Mouse (Mus musculus) intestine, embryonic 14.5 days (tissue): ENCODE results near the gene Xrn2. TPM values are rescaled to one million over a fixed set of nuclear protein-coding genes. Genes with fewer than 3 reads are reported as not detected.

Experiments
- ATAC-seq: fragments of 200-750 bp; cut with Nextera tagmentation; replicated peaks from 2 replicates; pipeline ENCODE4 v1.8.0; 2017; ENCODE audit warnings: low read depth, moderate number of reproducible peaks, moderate TSS enrichment, moderate library complexity; ENCODE audit not compliant: low FRiP score, low TSS enrichment
- DNase-seq: peaks from one replicate; pipeline ENCODE4 v3.0.0-alpha.2; 2018; ENCODE audit warnings: low spot score
- H3K27ac ChIP-seq: fragments of 300-500 bp; sonication (generic); 2 replicates; pipeline ENCODE4 v1.5.1; 2014; ENCODE audit warnings: low read depth, mild to moderate bottlenecking, control low read depth
- H3K27me3 ChIP-seq: fragments of 300-500 bp; sonication (generic); replicated peaks from 2 replicates; pipeline ENCODE4 v1.6.1; 2014; ENCODE audit warnings: low read length, control low read depth; ENCODE audit not compliant: control insufficient read depth, insufficient read depth
- H3K36me3 ChIP-seq: fragments of 300-500 bp; sonication (generic); 2 replicates; pipeline ENCODE4 v1.6.1; 2014; ENCODE audit warnings: low read length, control low read depth; ENCODE audit not compliant: control insufficient read depth, insufficient read depth
- H3K4me1 ChIP-seq: fragments of 300-500 bp; sonication (generic); replicated peaks from 2 replicates; pipeline ENCODE4 v1.6.1; 2014; ENCODE audit warnings: low read length, control low read depth, mixed read lengths; ENCODE audit not compliant: control insufficient read depth, insufficient read depth
- H3K4me2 ChIP-seq: fragments of 300-500 bp; sonication (generic); 2 replicates; pipeline ENCODE4 v1.6.1; 2014; ENCODE audit warnings: low read length
- H3K4me3 ChIP-seq: fragments of 300-500 bp; sonication (generic); 2 replicates; pipeline ENCODE4 v1.5.1; 2014; ENCODE audit warnings: low read depth, low read length, control low read depth, mixed read lengths
- H3K9ac ChIP-seq: fragments of 300-500 bp; sonication (generic); 2 replicates; pipeline ENCODE4 v1.6.1; 2014; ENCODE audit warnings: mild to moderate bottlenecking, low read length
- H3K9me3 ChIP-seq: fragments of 300-500 bp; sonication (generic); 2 replicates; pipeline ENCODE4 v1.6.1; 2016; ENCODE audit warnings: low read length, control low read depth; ENCODE audit not compliant: control insufficient read depth
- WGBS: fragments of 180-500 bp; shearing (Covaris S2); extraction: QIAGEN DNeasy Blood & Tissue Kit; methylation state at CpG from one replicate; pipeline ENCODE4 v1.1.7; 2014; 5-methylcytosine and 5-hydroxymethylcytosine counted together
- polyA plus RNA-seq: library from polyadenylated mRNA; unstranded; fragments of >200 nt; fragmentation: Nextera tagmentation; extraction: Ambion mirVana; gene quantifications from 2 replicates; pipeline ENCODE4 v1.2.1, GENCODE M21; 2014

The Xrn2 gene
- polyA plus RNA-seq, 1 experiment from 2014 or later, result 96.2 TPM

DNA sequence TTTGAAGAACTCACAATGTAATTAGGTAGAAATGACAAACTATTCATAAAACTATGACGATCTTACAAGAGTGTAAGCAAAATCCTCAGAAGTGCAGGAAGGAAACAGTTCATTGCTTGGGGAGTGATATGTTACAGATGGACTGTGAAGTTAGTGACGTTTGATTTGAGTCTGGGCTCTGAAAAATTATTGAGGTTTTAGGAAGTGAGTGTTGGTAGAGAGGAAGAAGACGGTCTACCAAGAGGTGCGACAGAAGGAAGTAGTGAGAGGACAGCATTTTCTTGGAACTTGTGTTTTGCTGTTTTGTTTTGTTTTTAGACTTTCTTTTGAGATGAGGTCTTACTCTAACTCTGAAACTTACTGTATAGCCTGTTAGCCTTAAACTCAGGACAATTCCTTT, 10.8 kb downstream of the Xrn2 start:
- H3K27ac ChIP-seq, result no peak overlapping the region
- no peak for DNase-seq
- ATAC-seq, result no peak
- no peaks in the 10 kb centered on the region for H3K9me3 ChIP-seq
- no peak overlapping the region for H3K9ac ChIP-seq
- no peak overlapping the region for H3K4me2 ChIP-seq
- no peaks in the 10 kb centered on the region for H3K27me3 ChIP-seq
- WGBS, result 81% methylated on average over 4 of the region's 4 CpGs
- H3K4me1 ChIP-seq, result no peaks in the 10 kb centered on the region
- H3K4me3 ChIP-seq, result no peak overlapping the region
- H3K36me3 ChIP-seq, result peaks cover 40% of the 10 kb centered on the region

GRCm38 (mm10) chr2:147033065-147033464, 20.3 kb downstream of the Xrn2 start:
- Histone ChIP-seq H3K9ac (no peak overlapping the region), H3K4me3 (no peak overlapping the region), H3K36me3 (peaks cover 79% of the 10 kb centered on the region), H3K4me1 (no peaks in the 10 kb centered on the region), H3K27me3 (no peaks in the 10 kb centered on the region), H3K27ac (no peak overlapping the region), H3K9me3 (no peaks in the 10 kb centered on the region), H3K4me2 (no peak overlapping the region)
- no peak for ATAC-seq
- no peak for DNase-seq
- 70% methylated on average over 2 of the region's 2 CpGs for WGBS

GRCm38 (mm10) chr2:147035864-147036263, 23.1 kb downstream of the Xrn2 start:
- 87% methylated on average over 2 of the region's 2 CpGs for WGBS
- no peak for ATAC-seq

DNA sequence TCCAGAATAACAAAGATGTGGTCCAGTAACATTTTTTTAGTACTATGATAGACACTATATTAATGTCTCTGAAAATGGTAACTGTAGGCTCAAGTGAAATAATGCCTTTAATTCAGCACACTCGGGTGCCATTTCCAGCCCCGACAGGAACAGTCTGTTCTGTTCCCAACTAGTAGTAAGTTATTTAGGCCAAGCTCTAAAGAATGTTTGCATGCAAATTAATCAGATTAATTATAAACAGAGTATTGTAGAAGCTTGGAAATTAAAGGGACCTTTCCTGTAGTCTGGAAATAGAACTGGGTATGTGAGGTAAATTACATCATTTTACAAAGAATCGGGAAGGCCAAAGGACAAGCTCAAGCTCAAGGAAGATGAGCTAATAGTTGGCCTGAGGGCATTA, 34.3 kb downstream of the Xrn2 start:
- DNase-seq, result no peak
- Histone ChIP-seq H3K9me3 (no peaks in the 10 kb centered on the region), H3K27me3 (no peaks in the 10 kb centered on the region), H3K36me3 (peaks cover 80% of the 10 kb centered on the region), H3K4me3 (no peak overlapping the region), H3K27ac (no peak overlapping the region), H3K9ac (no peak overlapping the region), H3K4me2 (no peak overlapping the region), H3K4me1 (no peaks in the 10 kb centered on the region)
- no peak for ATAC-seq
- WGBS, result 94% methylated on average over 3 of the region's 3 CpGs

More at GRCm38 (mm10) chr2:147035864-147036263, 23.1 kb downstream of the Xrn2 start:
- no peak overlapping the region for H3K4me3 ChIP-seq
- H3K4me1 ChIP-seq, result no peaks in the 10 kb centered on the region
- H3K9ac ChIP-seq, result no peak overlapping the region
- no peak overlapping the region for H3K4me2 ChIP-seq
- peaks cover 75% of the 10 kb centered on the region for H3K36me3 ChIP-seq
- no peaks in the 10 kb centered on the region for H3K27me3 ChIP-seq
- DNase-seq, result no peak
- H3K27ac ChIP-seq, result no peak overlapping the region
- H3K9me3 ChIP-seq, result no peaks in the 10 kb centered on the region

GRCm38 (mm10) chr2:147053229-147053892, 40.6 kb downstream of the Xrn2 start:
- H3K4me3 ChIP-seq, result no peak overlapping the region
- H3K27ac ChIP-seq, result no peak overlapping the region
- DNase-seq, result no peak
- peaks cover 78% of the 10 kb centered on the region for H3K36me3 ChIP-seq
- no peak overlapping the region for H3K4me2 ChIP-seq
- H3K27me3 ChIP-seq, result no peaks in the 10 kb centered on the region
- no peaks in the 10 kb centered on the region for H3K4me1 ChIP-seq
- ATAC-seq, result no peak
- no peak overlapping the region for H3K9ac ChIP-seq
- 82% methylated on average over 2 of the region's 2 CpGs for WGBS
- no peaks in the 10 kb centered on the region for H3K9me3 ChIP-seq

- H3K9me3 ChIP-seq, result no peaks in the 10 kb centered on the region
- 85% methylated on average over 1 of the region's 1 CpGs for WGBS
- no peak overlapping the region for H3K4me2 ChIP-seq
- no peak overlapping the region for H3K4me3 ChIP-seq
- no peaks in the 10 kb centered on the region for H3K27me3 ChIP-seq
- H3K27ac ChIP-seq, result no peak overlapping the region
- no peak overlapping the region for H3K9ac ChIP-seq
- ATAC-seq (no peak), DNase-seq (no peak)
- H3K36me3 ChIP-seq, result peaks cover 65% of the 10 kb centered on the region
- H3K4me1 ChIP-seq, result no peaks in the 10 kb centered on the region
These were observed 54.9 kb downstream of the Xrn2 start for GRCm38 (mm10) chr2:147067480-147068246.

DNA sequence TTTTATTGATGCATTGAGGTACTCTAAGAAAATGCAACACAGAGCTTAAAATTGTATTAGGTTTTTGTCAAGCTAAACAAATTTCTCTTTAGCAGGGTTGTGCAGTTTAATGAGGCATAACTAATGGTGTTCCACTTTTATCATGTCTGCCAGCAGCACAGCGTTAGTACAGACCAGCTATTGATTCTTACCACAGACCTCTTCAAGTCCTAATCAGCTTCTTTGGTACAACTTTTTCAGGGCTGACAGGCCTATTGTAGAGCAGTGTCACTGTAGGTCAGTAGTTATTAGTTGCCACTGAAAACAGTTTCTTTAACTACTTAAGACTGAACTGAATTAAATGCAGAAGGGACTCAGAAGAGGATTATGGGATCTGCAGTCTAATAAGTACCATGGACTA, 56.3 kb downstream of the Xrn2 start:
- H3K36me3 ChIP-seq, result peaks cover 62% of the 10 kb centered on the region
- H3K4me1 ChIP-seq, result no peaks in the 10 kb centered on the region
- WGBS, result 81% methylated on average over 1 of the region's 1 CpGs
- no peak overlapping the region for H3K27ac ChIP-seq
- H3K4me2 ChIP-seq, result no peak overlapping the region
- no peak for DNase-seq
- H3K9me3 ChIP-seq, result no peaks in the 10 kb centered on the region
- no peak overlapping the region for H3K9ac ChIP-seq
- no peak overlapping the region for H3K4me3 ChIP-seq
- no peaks in the 10 kb centered on the region for H3K27me3 ChIP-seq
- no peak for ATAC-seq

DNA sequence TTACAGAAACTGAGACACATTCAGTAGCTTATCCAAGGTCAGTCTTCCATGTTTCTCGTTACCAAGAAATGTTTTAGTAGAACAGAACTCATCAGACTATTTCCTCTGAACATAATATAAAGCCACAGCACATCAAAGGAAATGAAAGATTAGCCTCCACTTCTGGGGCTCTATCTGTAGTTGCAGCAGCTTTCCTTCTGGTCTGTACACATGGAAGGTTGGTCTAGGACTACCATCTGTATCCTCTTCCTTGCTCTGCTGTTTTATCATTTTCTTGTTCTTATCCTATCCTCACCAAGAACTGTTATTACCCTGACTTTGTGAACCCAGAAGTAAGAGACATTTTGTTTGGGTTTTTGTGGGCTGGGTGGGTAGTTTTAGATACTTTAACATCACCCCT, 57.5 kb downstream of the Xrn2 start:
- Histone ChIP-seq H3K36me3 (peaks cover 62% of the 10 kb centered on the region), H3K4me3 (no peak overlapping the region), H3K9ac (no peak overlapping the region), H3K27me3 (no peaks in the 10 kb centered on the region), H3K27ac (no peak overlapping the region), H3K4me1 (no peaks in the 10 kb centered on the region), H3K9me3 (no peaks in the 10 kb centered on the region), H3K4me2 (no peak overlapping the region)
- no peak for ATAC-seq
- 89% methylated on average over 1 of the region's 1 CpGs for WGBS
- no peak for DNase-seq

DNA sequence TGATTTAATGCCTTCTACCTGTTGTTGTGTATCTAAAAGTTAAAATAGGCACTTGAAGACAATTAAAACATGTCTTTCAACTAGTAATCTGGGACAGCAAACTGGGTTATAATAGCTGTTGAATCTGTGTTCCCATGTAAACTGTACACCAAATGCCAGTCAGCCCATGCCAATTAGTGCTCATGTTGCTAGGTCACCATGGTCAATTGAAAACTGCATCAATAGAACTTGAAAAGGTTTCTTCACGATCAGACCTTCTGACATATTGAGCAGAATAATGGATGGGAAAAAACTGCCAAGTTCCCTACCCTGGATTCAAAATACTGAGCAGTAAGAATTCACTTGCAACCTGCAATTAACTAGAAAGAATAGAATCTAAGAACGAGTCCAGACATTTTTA, 61.2 kb downstream of the Xrn2 start:
- H3K27ac ChIP-seq, result no peak overlapping the region
- ATAC-seq (no peak), DNase-seq (no peak)
- no peak overlapping the region for H3K4me2 ChIP-seq
- no peaks in the 10 kb centered on the region for H3K9me3 ChIP-seq
- H3K9ac ChIP-seq, result no peak overlapping the region
- peaks cover 60% of the 10 kb centered on the region for H3K36me3 ChIP-seq
- WGBS, result 84% methylated on average over 2 of the region's 2 CpGs
- no peaks in the 10 kb centered on the region for H3K4me1 ChIP-seq
- no peak overlapping the region for H3K4me3 ChIP-seq
- no peaks in the 10 kb centered on the region; the same call in 1 of the 2 replicates for H3K27me3 ChIP-seq
